Comparison of ENCODE assay signal across 8 mouse cellular contexts in the genomic region with DNA sequence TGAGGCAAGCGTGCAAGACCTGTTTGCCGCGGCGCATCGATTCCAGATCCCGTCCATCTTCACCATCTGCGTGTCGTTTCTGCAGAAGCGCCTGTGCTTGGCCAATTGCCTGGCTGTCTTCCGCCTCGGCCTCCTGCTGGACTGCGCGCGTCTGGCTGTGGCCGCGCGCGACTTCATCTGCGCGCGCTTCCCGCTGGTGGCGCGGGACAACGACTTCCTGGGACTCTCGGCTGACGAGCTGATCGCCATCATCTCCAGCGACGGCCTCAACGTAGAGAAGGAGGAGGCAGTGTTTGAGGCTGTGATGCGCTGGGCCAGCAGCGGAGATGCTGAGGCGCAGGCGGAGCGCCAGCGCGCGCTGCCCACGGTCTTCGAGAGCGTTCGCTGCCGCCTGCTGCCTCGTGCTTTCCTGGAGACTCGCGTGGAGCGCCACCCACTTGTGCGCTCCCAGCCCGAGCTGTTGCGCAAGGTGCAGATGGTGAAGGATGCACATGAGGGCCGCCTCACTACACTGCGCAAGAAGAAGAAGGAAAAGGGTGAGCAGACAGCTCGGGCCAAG. TPM values are rescaled to one million over a fixed set of nuclear protein-coding genes. Genes with fewer than 3 reads are reported as not detected.
A peak's percentile ranks its signal among the peaks of the same experiment; 100 is the strongest.
DNase-seq lines count a peak whose midpoint lies in the region; ATAC-seq lines count a peak whose summit lies in the region.

No protein-coding gene starts in this region.

- intact Hi-C loops in gastrocnemius, postnatal 14 days (cut with DNase I; ENCODE audit: low total_unique reads) = no loop called here

- no peak overlapping the region for H3K9ac ChIP-seq in stomach, embryonic 15.5 days

- H3K27me3 ChIP-seq in midbrain, embryonic 10.5 days (ENCODE audit: low read depth, poor library complexity, severe bottlenecking) = peaks cover 57% of the 10 kb centered on the region
- peaks cover 39% of the 10 kb centered on the region for H3K27me3 ChIP-seq in stomach, embryonic 15.5 days (replicated peaks)

- peak overlapping the region; percentile 45 for H3K4me3 ChIP-seq in midbrain, embryonic 10.5 days
- peak overlapping the region; percentile 36 for H3K4me3 ChIP-seq in stomach, embryonic 15.5 days (replicated peaks)

- 13% methylated on average over 54 of the region's 54 CpGs for WGBS in midbrain, embryonic 10.5 days
- WGBS in stomach, embryonic 15.5 days = 11% methylated on average over 54 of the region's 54 CpGs

- peak; percentile 38 for DNase-seq in embryo, embryonic 10 days (ENCODE audit: low spot score)
- DNase-seq in embryo, embryonic 9.5 days (ENCODE audit: extremely low spot score) = no peak
- peak; percentile 53 for DNase-seq in adrenal gland, postnatal 25 days
- DNase-seq in gastrocnemius, postnatal 14 days = peak; percentile 67
- DNase-seq in layer of hippocampus, adult 9-11 months = peak; percentile 89
- peak; percentile 35 for DNase-seq in midbrain, embryonic 10.5 days (ENCODE audit: low spot score)
- no peak for DNase-seq in MN1 (ENCODE audit: low spot score)

- H3K36me3 ChIP-seq in midbrain, embryonic 10.5 days = no peaks in the 10 kb centered on the region
- H3K36me3 ChIP-seq in stomach, embryonic 15.5 days = no peaks in the 10 kb centered on the region

- H3K9me3 ChIP-seq in midbrain, embryonic 10.5 days (replicated peaks) = no peaks in the 10 kb centered on the region
- no peaks in the 10 kb centered on the region for H3K9me3 ChIP-seq in stomach, embryonic 15.5 days

- no peak for ATAC-seq in stomach, embryonic 15.5 days (ENCODE audit: insufficient read depth, low FRiP score, low read depth)

- H3K27ac ChIP-seq in midbrain, embryonic 10.5 days (replicated peaks) = no peak overlapping the region; the same call in 1 of the 2 replicates
- no peak overlapping the region for H3K27ac ChIP-seq in stomach, embryonic 15.5 days

- H3K4me1 ChIP-seq in midbrain, embryonic 10.5 days = peaks cover 11% of the 10 kb centered on the region
- H3K4me1 ChIP-seq in stomach, embryonic 15.5 days = peaks cover 12% of the 10 kb centered on the region

- H3K4me2 ChIP-seq in stomach, embryonic 15.5 days = peak overlapping the region; percentile 71

RNA-seq across cellular contexts. Expression of a gene that starts 0.7 kb away (rescaled TPM):
- 0.18 TPM in 1 of 2 replicates, not detected in the other for total RNA-seq in adrenal gland, postnatal 25 days (2021)
- 100 to 1,000 TPM; 116 to 158 TPM for total RNA-seq in gastrocnemius, postnatal 14 days (2021)
- 0.15 and 0.16 TPM in 2 replicates for polyA plus RNA-seq in midbrain, embryonic 10.5 days (2016; fragmentation: Nextera tagmentation; extraction: Ambion mirVana)
- polyA plus RNA-seq in stomach, embryonic 15.5 days (2015; fragmentation: Nextera tagmentation; extraction: Ambion mirVana) = 0.59 and 0.70 TPM in 2 replicates

RNA-seq across cellular contexts. Expression of a gene that starts 14.2 kb away (rescaled TPM):
- not detected in 2 replicates for total RNA-seq in adrenal gland, postnatal 25 days (2021)
- 100 to 1,000 TPM; 276 to 284 TPM for total RNA-seq in gastrocnemius, postnatal 14 days (2021)
- polyA plus RNA-seq in midbrain, embryonic 10.5 days (2016; fragmentation: Nextera tagmentation; extraction: Ambion mirVana) = not detected in 2 replicates
- polyA plus RNA-seq in stomach, embryonic 15.5 days (2015; fragmentation: Nextera tagmentation; extraction: Ambion mirVana) = 1.2 and 1.9 TPM in 2 replicates

RNA-seq across cellular contexts. Expression of a gene that starts 19.0 kb away (rescaled TPM):
- 33.3 and 55.7 TPM in 2 replicates for total RNA-seq in adrenal gland, postnatal 25 days (2021)
- total RNA-seq in gastrocnemius, postnatal 14 days (2021) = 10 to 100 TPM; 51.5 to 56.1 TPM
- polyA plus RNA-seq in midbrain, embryonic 10.5 days (2016; fragmentation: Nextera tagmentation; extraction: Ambion mirVana) = 4.8 and 6.6 TPM in 2 replicates
- 18.9 and 20.8 TPM in 2 replicates for polyA plus RNA-seq in stomach, embryonic 15.5 days (2015; fragmentation: Nextera tagmentation; extraction: Ambion mirVana)

RNA-seq across cellular contexts. Expression of a gene that starts 59.2 kb away (rescaled TPM):
- total RNA-seq in adrenal gland, postnatal 25 days (2021) = 90.6 and 90.8 TPM in 2 replicates
- total RNA-seq in gastrocnemius, postnatal 14 days (2021) = 10 to 100 TPM; 24.2 to 29.9 TPM
- polyA plus RNA-seq in midbrain, embryonic 10.5 days (2016; fragmentation: Nextera tagmentation; extraction: Ambion mirVana) = 56.1 and 59.5 TPM in 2 replicates
- 60.2 and 62.0 TPM in 2 replicates for polyA plus RNA-seq in stomach, embryonic 15.5 days (2015; fragmentation: Nextera tagmentation; extraction: Ambion mirVana)

Comparison
In these comparisons a context has a peak if more than half of its experiments do, and no peak if none do; other contexts are left out.
1. DNase-seq: peak in embryo, embryonic 10 days (single experiment), adrenal gland, postnatal 25 days (single experiment), gastrocnemius, postnatal 14 days (single experiment), layer of hippocampus, adult 9-11 months (single experiment) and midbrain, embryonic 10.5 days (single experiment); none in embryo, embryonic 9.5 days (single experiment) and MN1 (single experiment).
2. RNA of a gene that starts 0.7 kb away (total RNA-seq): 116 to 158 TPM in gastrocnemius, postnatal 14 days; 0.18 TPM in adrenal gland, postnatal 25 days; every median in the first group is over 10 times any median in the second.
3. RNA of a gene that starts 14.2 kb away (total RNA-seq): 276 to 284 TPM in gastrocnemius, postnatal 14 days; not detected in adrenal gland, postnatal 25 days; every median in the first group is over 100 times any median in the second.